Mouse (Mus musculus) hindbrain, embryonic 16.5 days (tissue): ENCODE results near the gene St3gal4. TPM values are rescaled to one million over a fixed set of nuclear protein-coding genes. Genes with fewer than 3 reads are reported as not detected.
A peak's percentile ranks its signal among the peaks of the same experiment; 100 is the strongest.

Source experiments
- ATAC-seq: fragments of 200-750 bp; cut with Nextera tagmentation; 2 replicates; pipeline ENCODE4 v1.8.0; 2017; ENCODE audit warnings: moderate TSS enrichment, moderate library complexity
- H3K27ac ChIP-seq: fragments of 300-500 bp; sonication (generic); 2 replicates; pipeline ENCODE4 v1.5.1; 2014; ENCODE audit warnings: low read depth, mild to moderate bottlenecking, control low read depth, low read length, moderate library complexity
- H3K27me3 ChIP-seq: fragments of 300-500 bp; sonication (generic); replicated peaks from 2 replicates; pipeline ENCODE4 v1.6.1; 2014; ENCODE audit warnings: low read length; ENCODE audit not compliant: control insufficient read depth, insufficient read depth
- H3K36me3 ChIP-seq: fragments of 300-500 bp; sonication (generic); 2 replicates; pipeline ENCODE4 v1.6.1; 2014; ENCODE audit warnings: mild to moderate bottlenecking, low read length, moderate library complexity, mixed read lengths; ENCODE audit not compliant: control insufficient read depth, insufficient read depth
- H3K4me1 ChIP-seq: fragments of 300-500 bp; sonication (generic); 2 replicates; pipeline ENCODE4 v1.6.1; 2014; ENCODE audit warnings: low read depth, low read length; ENCODE audit not compliant: control insufficient read depth, insufficient read depth
- H3K4me2 ChIP-seq: fragments of 300-500 bp; sonication (generic); 2 replicates; pipeline ENCODE4 v1.6.1; 2014; ENCODE audit warnings: mild to moderate bottlenecking, low read length, control low read depth, moderate library complexity
- H3K4me3 ChIP-seq: fragments of 300-500 bp; sonication (generic); 2 replicates; pipeline ENCODE4 v1.5.1; 2014; ENCODE audit warnings: mild to moderate bottlenecking, low read length, control low read depth, moderate library complexity
- H3K9ac ChIP-seq: fragments of 300-500 bp; sonication (generic); 2 replicates; pipeline ENCODE4 v1.6.1; 2014; ENCODE audit warnings: low read depth, mild to moderate bottlenecking, control low read depth, low read length, moderate library complexity
- H3K9me3 ChIP-seq: fragments of 300-500 bp; sonication (generic); 2 replicates; pipeline ENCODE4 v1.6.1; 2014; ENCODE audit warnings: mild to moderate bottlenecking, low read length, moderate library complexity; ENCODE audit not compliant: control insufficient read depth
- WGBS: fragments of 180-500 bp; shearing (Covaris S2); extraction: QIAGEN DNeasy Blood & Tissue Kit; methylation state at CpG from one replicate; pipeline ENCODE4 v1.1.7; 2014; 5-methylcytosine and 5-hydroxymethylcytosine counted together
- polyA plus RNA-seq: library from polyadenylated mRNA; unstranded; fragments of >200 nt; fragmentation: Nextera tagmentation; extraction: Ambion mirVana; gene quantifications from 2 replicates; pipeline ENCODE4 v1.2.1, GENCODE M21; 2015

St3gal4 gene
- polyA plus RNA-seq, 1 experiment from 2014 or later: 16.1 TPM

DNA sequence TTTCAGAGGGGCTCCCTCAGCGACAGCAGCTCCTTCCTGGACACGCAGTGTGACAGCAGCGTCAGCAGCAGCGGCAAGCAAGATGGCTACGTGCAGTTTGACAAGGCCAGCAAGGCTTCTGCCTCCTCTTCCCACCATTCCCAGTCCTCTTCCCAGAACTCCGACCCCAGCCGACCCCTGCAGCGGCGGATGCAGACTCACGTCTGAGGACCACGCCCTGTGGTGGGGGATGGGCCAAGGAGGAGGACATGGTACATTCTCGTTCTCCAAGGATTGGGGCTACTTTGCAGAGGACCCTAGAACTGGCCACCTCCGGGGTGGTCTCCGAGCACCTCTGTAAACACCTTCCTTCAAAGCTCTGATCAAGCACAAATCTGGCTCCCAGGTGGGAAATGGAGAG is 84.0 kb downstream of the St3gal4 start:
- H3K9me3 ChIP-seq: no peaks in the 10 kb centered on the region
- no peak overlapping the region for H3K27ac ChIP-seq
- H3K4me1 ChIP-seq: no peaks in the 10 kb centered on the region
- no peaks in the 10 kb centered on the region for H3K27me3 ChIP-seq
- ATAC-seq: no peak
- 60% methylated on average over 14 of the region's 14 CpGs for WGBS
- no peak overlapping the region for H3K4me3 ChIP-seq
- no peaks in the 10 kb centered on the region for H3K36me3 ChIP-seq
- no peak overlapping the region for H3K9ac ChIP-seq
- no peak overlapping the region for H3K4me2 ChIP-seq

DNA sequence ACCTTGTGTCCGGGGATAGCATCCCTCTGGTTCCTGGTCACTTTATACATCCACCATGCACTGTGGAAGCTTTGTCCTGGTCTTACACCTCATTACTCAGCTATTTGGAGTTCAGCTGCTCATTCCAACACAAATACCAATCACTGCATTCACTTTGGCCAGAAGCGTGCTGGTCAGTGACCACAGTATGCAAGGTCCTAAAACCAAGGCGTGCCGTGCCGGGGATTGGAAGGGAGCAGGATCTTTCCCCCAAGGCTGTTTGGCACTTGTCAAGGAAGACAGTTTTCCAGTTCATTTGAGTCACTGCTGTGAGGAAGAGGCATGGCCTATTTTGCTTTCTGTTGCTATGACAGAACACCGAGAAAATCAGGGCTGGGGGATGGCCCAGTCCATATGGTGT is 86.6 kb downstream of the St3gal4 start:
- no peak; the same call in 1 of the 2 replicates for ATAC-seq
- H3K9ac ChIP-seq: no peak overlapping the region
- no peak overlapping the region for H3K27ac ChIP-seq
- no peak overlapping the region for H3K4me3 ChIP-seq
- no peak overlapping the region for H3K4me2 ChIP-seq
- no peaks in the 10 kb centered on the region for H3K27me3 ChIP-seq
- no peaks in the 10 kb centered on the region for H3K9me3 ChIP-seq
- WGBS: 49% methylated on average over 6 of the region's 6 CpGs
- no peaks in the 10 kb centered on the region for H3K4me1 ChIP-seq
- no peaks in the 10 kb centered on the region for H3K36me3 ChIP-seq

DNA sequence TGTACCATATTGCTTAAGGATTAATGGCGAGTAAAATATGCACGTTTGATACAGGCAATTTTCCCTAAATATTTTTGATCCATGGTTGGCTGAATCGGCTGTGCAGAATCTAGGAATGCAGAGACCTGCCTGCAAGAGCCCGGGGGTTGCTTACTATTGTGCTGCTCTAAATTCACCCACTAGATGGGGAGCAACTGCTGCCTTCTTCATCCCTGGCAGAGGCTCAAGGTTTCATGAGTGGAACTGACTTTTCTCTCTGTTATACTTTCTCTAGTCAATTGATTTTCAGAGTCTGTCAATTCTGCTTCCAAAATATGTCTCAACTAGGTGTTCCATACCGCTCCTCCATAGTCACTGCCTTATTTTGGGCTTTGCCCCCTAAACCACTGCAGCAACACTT is 88.2 kb downstream of the St3gal4 start:
- 77% methylated on average over 5 of the region's 5 CpGs for WGBS
- Histone ChIP-seq H3K4me1 (no peaks in the 10 kb centered on the region), H3K9ac (no peak overlapping the region), H3K27ac (no peak overlapping the region), H3K36me3 (no peaks in the 10 kb centered on the region), H3K4me2 (no peak overlapping the region), H3K9me3 (no peaks in the 10 kb centered on the region), H3K27me3 (no peaks in the 10 kb centered on the region), H3K4me3 (no peak overlapping the region)
- 0 out of 2 replicates have a peak, but pooled peaks have one; percentile 38 for ATAC-seq

- WGBS: 75% methylated on average over 6 of the region's 6 CpGs
- Histone ChIP-seq H3K27ac (no peak overlapping the region), H3K36me3 (no peaks in the 10 kb centered on the region), H3K4me2 (no peak overlapping the region), H3K4me1 (no peaks in the 10 kb centered on the region), H3K4me3 (no peak overlapping the region), H3K9me3 (no peaks in the 10 kb centered on the region), H3K9ac (no peak overlapping the region), H3K27me3 (no peaks in the 10 kb centered on the region)
- no peak for ATAC-seq
Observed at GRCm38 (mm10) chr9:35027382-35027997, 91.6 kb downstream of the St3gal4 start.

GRCm38 (mm10) chr9:35026897-35027311 is 92.2 kb downstream of the St3gal4 start:
- H3K9ac ChIP-seq: no peak overlapping the region
- H3K9me3 ChIP-seq: no peaks in the 10 kb centered on the region
- H3K27ac ChIP-seq: no peak overlapping the region
- WGBS: 63% methylated on average over 6 of the region's 6 CpGs
- no peaks in the 10 kb centered on the region for H3K27me3 ChIP-seq
- H3K4me3 ChIP-seq: no peak overlapping the region
- H3K36me3 ChIP-seq: no peaks in the 10 kb centered on the region
- no peak overlapping the region for H3K4me2 ChIP-seq
- no peaks in the 10 kb centered on the region for H3K4me1 ChIP-seq
- no peak for ATAC-seq

GRCm38 (mm10) chr9:35026311-35026710 is 92.8 kb downstream of the St3gal4 start:
- H3K36me3 ChIP-seq: no peaks in the 10 kb centered on the region
- no peaks in the 10 kb centered on the region for H3K27me3 ChIP-seq
- no peak for ATAC-seq
- WGBS: 77% methylated on average over 6 of the region's 6 CpGs
- H3K4me3 ChIP-seq: no peak overlapping the region
- H3K4me2 ChIP-seq: no peak overlapping the region
- H3K27ac ChIP-seq: no peak overlapping the region
- H3K9ac ChIP-seq: no peak overlapping the region
- no peaks in the 10 kb centered on the region for H3K9me3 ChIP-seq
- H3K4me1 ChIP-seq: no peaks in the 10 kb centered on the region

DNA sequence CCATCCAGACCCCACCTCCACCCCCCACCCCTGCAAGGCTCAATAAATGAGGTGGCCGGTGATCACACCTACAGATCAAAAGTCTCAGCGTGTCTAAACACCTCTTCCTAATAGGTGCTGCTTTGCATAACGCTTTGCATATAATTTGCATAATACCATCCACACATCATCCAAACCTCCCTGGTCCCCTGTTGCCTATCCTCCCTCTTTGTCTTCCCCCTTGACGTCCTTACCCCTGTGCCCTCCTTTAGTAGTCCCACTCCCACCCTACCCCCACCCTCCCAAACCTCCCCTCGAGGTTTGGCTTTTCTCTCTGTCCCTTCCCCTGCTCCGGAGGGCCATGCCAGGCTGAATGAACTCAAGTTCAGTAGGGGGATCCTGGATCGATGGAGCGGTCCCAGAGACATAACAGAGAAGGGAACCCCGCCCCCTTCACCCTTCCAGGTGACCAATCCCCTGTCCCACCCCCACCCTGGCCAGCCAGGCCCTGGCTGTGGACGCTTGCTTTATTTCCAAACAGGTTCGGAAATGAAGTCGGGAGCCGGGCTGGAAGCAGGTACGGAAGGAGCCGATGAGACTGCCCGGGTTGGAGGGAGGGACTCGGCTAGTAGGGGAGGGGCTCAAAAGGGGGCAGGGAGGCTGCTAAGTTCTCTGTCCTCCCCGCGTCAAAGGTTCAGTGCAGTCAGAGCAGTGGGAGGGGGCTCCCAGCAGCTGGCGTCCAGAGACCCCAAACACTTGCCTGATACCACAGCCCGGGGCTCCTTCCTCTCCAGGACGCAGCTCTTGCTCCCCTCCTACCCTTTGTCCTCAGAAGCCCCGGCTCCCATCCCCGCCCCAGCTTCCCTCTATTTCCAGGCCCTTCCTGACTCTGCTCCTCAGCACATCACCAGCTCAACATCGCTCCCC is 94.2 kb downstream of the St3gal4 start:
- ATAC-seq: no peak; the same call in 1 of the 2 replicates
- WGBS: 9% methylated on average over 25 of the region's 25 CpGs
- Histone ChIP-seq H3K9me3 (no peaks in the 10 kb centered on the region), H3K36me3 (no peaks in the 10 kb centered on the region), H3K27me3 (no peaks in the 10 kb centered on the region), H3K27ac (no peak overlapping the region), H3K4me3 (peak overlapping the region; percentile 15; the same call in 1 of the 2 replicates), H3K4me2 (peak overlapping the region; percentile 45), H3K9ac (peak overlapping the region; percentile 18; the same call in 1 of the 2 replicates), H3K4me1 (no peaks in the 10 kb centered on the region)

GRCm38 (mm10) chr9:35021744-35022143 is 97.3 kb downstream of the St3gal4 start:
- ATAC-seq: no peak
- WGBS: 75% methylated on average over 1 of the region's 1 CpGs

GRCm38 (mm10) chr9:35020015-35020653 is 98.9 kb downstream of the St3gal4 start:
- Histone ChIP-seq H3K27ac (no peak overlapping the region), H3K4me3 (no peak overlapping the region), H3K9ac (no peak overlapping the region), H3K9me3 (no peaks in the 10 kb centered on the region), H3K27me3 (no peaks in the 10 kb centered on the region), H3K4me2 (no peak overlapping the region), H3K36me3 (no peaks in the 10 kb centered on the region), H3K4me1 (peaks cover 23% of the 10 kb centered on the region)
- 64% methylated on average over 11 of the region's 11 CpGs for WGBS
- no peak for ATAC-seq

More at GRCm38 (mm10) chr9:35021744-35022143, 97.3 kb downstream of the St3gal4 start:
- Histone ChIP-seq H3K27me3 (no peaks in the 10 kb centered on the region), H3K36me3 (no peaks in the 10 kb centered on the region), H3K27ac (no peak overlapping the region), H3K9ac (no peak overlapping the region), H3K4me3 (no peak overlapping the region), H3K4me1 (peaks cover 23% of the 10 kb centered on the region), H3K9me3 (no peaks in the 10 kb centered on the region), H3K4me2 (no peak overlapping the region)
